Mouse (Mus musculus) skeletal muscle tissue, postnatal 0 days (tissue): ENCODE results near the gene Ins1. TPM values are rescaled to one million over a fixed set of nuclear protein-coding genes. Genes with fewer than 3 reads are reported as not detected.

ENCODE experiments used
- polyA plus RNA-seq: library from polyadenylated mRNA; unstranded; fragments of >200 nt; fragmentation: Nextera tagmentation; extraction: Ambion mirVana; gene quantifications from 2 replicates; pipeline ENCODE4 v1.2.1, GENCODE M21; 2015

The Ins1 gene
- polyA plus RNA-seq: not detected in 2 replicates

DNA sequence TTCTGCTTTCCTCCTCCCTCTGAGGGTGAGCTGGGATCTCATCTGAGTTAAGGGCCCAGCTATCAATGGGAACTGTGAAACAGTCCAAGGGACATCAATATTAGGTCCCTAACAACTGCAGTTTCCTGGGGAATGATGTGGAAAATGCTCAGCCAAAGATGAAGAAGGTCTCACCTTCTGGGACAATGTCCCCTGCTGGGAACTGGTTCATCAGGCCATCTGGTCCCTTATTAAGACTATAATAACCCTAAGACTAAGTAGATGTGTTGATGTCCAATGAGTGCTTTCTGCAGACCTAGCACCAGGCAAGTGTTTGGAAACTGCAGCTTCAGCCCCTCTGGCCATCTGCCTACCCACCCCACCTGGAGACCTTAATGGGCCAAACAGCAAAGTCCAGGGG lies at the start of gene Ins1:
Ins1 (plus strand) TSS at position 301 of the 400 bp plus-strand sequence.

